Mouse (Mus musculus) brain, adult 2 months (tissue): ENCODE measurements around the gene C2cd2.
"Not testable (repeated sequence)": the region's sequence is repeated elsewhere in the genome, so short reads cannot be mapped to it uniquely, and the experiment has no call there.

ENCODE experiments used
- DNase-seq: peaks from one replicate; pipeline ENCODE4 v3.0.0; 2011; ENCODE audit warnings: low read depth, low spot score

Gene C2cd2

GRCm38 (mm10) chr16:97946993-97947392 is 15.4 kb downstream of the C2cd2 start:
- not testable (repeated sequence) for DNase-seq

DNA sequence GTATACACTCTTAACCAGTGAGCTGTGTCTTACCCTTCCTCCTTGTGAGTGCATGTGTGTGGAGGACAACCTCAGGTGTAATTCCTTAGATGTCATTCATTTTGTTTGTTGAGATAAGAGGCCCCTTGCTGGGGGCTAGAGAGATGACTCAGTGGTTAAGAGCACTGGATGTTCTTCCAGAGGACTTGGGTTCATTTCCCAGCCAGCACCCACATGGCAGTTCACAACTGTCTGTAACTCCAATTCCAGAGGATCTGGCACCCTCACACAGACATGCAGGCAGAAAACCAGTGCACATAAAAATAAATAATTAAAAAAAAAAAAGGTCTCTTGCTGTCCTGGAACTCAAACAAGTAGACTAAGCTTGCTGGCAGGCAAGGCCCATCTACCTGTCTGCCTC is 20.6 kb downstream of the C2cd2 start:
- DNase-seq = no peak

- no peak for DNase-seq
Observed at GRCm38 (mm10) chr16:97940471-97940973, 21.9 kb downstream of the C2cd2 start.

- DNase-seq = no peak
Observed at GRCm38 (mm10) chr16:97935815-97936214, 26.6 kb downstream of the C2cd2 start.

DNA sequence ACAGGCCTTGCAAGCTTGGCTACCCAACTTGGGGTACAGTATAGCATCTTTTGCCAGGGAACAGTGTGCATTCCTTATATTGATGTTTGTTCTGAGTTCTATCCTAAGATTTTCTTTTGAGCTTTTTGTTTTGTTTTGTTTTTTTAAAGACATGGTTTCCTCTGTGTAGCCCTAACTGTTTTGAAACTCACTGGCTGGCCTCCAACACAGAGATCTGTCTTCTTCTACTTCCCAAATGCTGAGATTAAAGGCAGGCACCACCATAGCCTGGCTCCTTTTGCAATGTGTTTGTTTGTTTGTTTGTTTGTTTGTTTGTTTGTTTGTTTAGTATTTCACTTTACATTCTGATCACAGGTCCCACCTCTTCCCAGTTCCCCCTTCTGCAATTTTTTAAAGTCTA is 32.2 kb downstream of the C2cd2 start:
- DNase-seq = no peak

DNA sequence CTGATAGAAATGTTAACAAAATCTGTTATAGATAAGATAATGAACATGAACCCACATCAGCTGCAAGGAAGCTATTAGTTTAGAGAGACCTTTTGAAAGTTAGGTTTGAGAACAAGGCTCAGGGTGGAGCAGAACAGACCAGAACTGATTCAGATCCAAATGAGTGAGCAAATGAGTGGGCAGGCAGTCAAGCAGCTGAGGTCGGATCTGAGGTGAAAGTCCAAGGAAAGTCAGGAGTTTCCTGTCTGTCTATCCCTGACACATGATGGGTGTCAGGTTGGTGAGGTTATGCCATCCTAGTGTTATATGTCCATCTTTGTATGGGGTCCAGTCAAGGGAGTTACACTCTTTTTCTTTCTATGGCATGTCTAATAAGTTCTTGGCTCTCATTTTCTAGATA is 32.9 kb downstream of the C2cd2 start:
- DNase-seq = no peak

DNA sequence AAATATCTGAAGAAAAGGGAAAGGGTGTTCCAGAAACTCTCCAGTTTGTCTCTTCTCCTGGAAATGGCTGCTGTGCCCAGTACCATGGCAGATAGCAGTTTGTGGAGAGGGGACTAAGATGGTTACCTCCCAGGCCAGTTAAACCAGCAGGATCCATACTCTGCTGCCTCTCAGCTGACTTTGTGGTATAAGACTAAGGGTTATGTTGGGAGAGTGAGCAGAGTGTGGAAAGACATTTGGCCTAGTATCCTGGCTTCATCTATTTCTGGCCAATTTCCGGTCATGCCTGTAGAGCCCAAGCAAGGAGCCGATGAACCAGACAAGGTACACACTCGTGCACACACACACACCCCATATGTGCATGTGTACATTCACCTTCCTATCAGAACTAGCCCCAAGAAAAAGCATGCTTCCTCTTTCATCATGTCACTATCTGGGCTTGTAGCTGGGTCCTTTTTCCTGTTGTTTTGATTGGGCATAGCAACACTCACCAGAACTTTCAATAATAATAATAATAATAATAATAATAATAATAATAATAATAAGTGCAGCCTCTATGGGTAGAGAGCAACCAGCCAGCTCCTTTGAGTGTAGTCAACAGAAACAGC is 35.0 kb downstream of the C2cd2 start:
- DNase-seq = no peak

DNA sequence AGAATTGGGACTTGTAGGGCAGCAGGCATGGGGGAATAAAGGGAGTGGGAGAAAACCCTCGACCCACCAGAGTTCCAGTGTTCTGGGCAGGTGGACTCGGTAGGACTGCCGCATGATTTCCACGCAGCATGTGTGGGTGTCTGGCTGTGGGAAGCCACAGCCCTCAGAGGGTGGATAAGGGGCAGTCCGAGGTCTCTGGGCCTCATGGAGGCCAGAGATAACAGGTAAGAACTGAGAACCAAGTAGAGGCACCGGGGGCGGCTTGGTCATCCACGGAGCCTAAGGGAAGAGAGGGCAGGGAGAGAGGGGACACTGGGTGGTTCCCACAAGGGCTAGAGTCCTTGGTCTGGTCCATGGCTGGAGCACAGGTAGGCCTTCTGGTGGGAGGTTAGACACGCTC is 36.0 kb downstream of the C2cd2 start:
- DNase-seq = no peak

DNA sequence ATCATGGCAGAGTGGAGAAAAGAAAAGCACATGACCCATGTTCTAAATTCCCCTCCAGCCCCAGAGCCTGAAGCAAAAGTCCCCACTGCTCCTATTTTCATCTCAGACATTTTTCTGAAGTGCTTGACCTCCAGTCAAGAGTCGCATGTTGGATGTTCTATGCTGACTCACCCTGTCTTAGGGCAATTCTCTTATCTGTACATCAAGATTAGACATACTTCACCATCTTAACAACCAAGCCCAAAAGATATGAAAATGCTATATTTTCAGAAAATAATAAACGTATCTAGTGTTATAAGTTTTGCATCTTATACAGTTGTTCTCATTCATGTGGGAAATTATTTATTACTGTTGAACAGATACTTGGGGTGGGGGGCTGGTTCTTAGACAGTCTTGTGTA is 36.6 kb downstream of the C2cd2 start:
- no peak for DNase-seq

DNA sequence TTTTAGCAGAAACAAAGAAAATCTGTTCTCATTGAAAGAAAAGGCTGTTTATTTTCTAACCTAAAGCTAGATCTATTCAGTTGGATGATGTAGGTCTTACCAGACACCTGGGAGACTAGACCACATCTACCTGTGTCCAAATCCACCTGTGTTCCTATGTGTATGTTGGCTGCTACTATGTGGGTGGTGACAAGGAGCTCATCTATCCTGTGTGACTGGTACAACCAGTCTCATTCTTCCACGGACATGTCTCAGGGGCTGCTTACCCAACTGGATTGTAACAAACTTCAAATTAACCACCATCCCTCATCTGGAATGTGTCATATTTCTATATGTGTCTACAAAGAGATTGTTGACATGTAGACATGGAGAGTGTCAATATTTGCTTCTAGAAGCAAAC is 38.7 kb downstream of the C2cd2 start:
- no peak for DNase-seq

DNA sequence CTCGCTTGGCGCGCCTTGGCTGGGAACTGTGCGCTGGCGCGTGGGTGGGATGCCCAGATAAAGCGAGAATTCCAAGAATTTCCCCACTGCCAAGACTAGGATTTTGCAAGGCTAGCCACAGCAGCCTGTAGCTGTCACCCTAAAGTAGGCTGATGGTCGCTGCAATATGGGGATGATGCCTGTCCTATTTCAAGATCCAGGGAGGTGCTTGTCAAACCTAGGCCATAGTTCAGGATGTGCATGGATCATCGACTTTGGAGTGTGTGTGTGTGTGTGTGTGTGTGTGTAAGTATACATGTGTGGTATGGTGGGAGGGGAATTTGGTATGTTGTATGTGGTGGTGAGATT is 39.6 kb downstream of the C2cd2 start:
- no peak for DNase-seq

GRCm38 (mm10) chr16:97921961-97922778 is 40.2 kb downstream of the C2cd2 start:
- DNase-seq = peak; percentile 95

DNA sequence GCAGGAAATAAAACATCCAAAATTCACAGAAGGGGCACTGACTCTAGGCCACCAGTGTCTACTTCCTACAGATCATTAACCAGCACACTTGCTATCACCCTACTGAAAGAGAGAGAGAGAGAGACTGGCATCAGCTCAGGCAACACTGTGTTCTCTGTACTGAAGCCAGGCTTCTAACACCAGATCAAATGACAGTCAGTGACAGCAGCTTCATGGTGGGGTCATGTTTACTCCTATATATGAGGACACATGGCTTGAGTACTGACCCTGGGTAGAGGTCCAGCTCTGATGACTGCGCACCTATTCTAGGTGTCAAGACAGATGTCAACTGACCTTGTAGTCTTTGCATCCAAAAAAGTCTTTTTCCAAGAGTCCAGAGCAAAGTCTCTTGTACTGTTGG is 41.8 kb downstream of the C2cd2 start:
- DNase-seq = no peak

DNA sequence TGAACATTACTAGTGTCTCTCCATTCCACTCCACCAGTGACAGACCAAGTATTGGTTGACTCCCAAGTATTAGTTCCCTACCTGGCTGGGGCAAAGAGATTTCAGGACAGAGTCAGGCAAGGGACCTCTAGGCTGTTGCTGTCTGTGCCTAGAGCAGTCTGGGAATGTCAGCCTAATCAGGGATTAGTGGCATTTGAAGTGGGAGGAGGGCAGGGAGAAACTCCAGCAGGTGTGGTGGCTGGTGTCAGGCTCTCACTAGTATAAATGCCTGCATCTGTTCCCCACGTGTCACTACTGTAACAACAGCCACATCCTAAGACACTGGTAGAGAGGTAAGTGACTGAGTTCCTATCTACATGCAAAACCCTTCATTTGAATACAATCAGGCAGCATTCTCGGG is 42.6 kb downstream of the C2cd2 start:
- no peak for DNase-seq

- no peak for DNase-seq
Observed at GRCm38 (mm10) chr16:97912873-97913272, 49.5 kb downstream of the C2cd2 start.

- peak; percentile 15 for DNase-seq
Observed at GRCm38 (mm10) chr16:97909356-97909755, 53.0 kb downstream of the C2cd2 start.

GRCm38 (mm10) chr16:97907496-97907895 is 54.9 kb downstream of the C2cd2 start:
- no peak for DNase-seq

DNA sequence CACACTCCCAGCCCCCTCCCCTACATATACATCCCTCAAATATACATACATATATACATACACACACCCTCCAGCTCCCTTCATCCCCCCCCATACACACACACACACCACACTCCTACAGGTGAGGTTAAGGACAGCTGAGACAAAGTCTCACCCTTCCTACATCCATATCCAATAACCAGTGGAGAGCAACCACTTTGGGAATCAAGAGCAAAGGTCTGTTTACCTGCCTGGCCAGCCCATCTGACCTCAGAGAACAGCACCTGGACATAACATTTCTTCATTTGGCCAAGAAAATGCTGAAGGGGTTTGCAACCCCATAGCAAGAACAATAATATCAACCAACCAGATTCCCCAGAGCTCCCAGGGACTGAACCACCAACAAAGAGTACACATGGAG is 56.1 kb downstream of the C2cd2 start:
- DNase-seq = no peak

- DNase-seq = no peak
Observed at GRCm38 (mm10) chr16:97905449-97905991, 56.9 kb downstream of the C2cd2 start.

DNA sequence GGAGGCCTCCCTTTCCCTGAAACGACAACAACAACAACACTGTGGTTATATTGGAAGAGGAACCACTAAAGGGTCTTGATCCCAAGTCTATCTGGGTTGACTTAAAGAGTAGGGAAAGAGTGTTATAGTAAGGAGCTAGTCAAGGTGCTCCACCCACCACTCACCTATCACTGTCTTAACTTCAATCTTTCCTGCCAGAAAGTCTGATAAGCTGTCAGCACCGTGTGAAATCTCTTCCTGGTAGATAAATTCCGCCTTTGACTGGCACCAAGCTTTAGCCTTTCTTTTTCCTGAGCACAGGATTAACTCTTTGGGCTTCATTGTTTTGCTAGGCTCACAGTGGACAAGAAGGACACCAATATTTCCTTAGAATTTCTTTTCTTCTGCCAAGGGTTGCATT is 58.4 kb downstream of the C2cd2 start:
- no peak for DNase-seq

- peak; percentile 65 for DNase-seq
Observed at GRCm38 (mm10) chr16:97897346-97898024, 64.9 kb downstream of the C2cd2 start.

DNA sequence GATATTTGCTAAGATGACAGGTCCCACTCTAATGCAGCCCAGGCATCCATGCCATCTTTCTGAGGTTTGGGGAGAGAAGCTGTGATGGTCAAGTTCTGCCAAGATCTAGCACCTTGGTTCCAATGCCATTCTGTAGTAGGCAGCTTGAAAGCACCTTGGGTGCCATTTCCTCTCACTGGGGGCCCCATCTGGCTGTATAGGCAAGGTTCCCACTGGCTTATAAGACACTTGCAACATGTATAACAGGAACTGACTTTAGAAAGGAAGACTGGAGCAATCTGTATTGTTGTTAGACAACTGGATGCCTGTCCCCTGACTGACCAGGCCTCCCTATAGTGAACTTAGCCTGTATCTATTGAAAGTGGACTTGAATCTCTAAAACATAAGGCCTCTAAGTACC is 74.6 kb downstream of the C2cd2 start:
- peak; percentile 55 for DNase-seq
